Mouse (Mus musculus) inflammation-experienced regulatory T-cells, adult 6 months (primary cell): ENCODE measurements around the gene H2afx. TPM values are rescaled to one million over a fixed set of nuclear protein-coding genes. Genes with fewer than 3 reads are reported as not detected.
A peak's percentile ranks its signal among the peaks of the same experiment; 100 is the strongest.
"Not testable (repeated sequence)": the region's sequence is repeated elsewhere in the genome, so short reads cannot be mapped to it uniquely, and the experiment has no call there.

Source experiments
- ATAC-seq: one replicate; pipeline ENCODE4 v1.8.0; 2017
- polyA plus RNA-seq, 3 experiments: library from polyadenylated mRNA; unstranded; fragments of 100-300 nt; shearing (Covaris generic); gene quantifications; one replicate each; pipeline ENCODE4 v1.2.1; 2017

H2afx gene
- polyA plus RNA-seq, 3 experiments from 2014 or later: 14.3 to 61.7 (median 16.1) TPM

- ATAC-seq: no peak
Observed at GRCm38 (mm10) chr9:44342173-44342572, 7.7 kb downstream of the H2afx start.

GRCm38 (mm10) chr9:44342605-44343004 is 8.1 kb downstream of the H2afx start:
- ATAC-seq: no peak

GRCm38 (mm10) chr9:44343290-44343689 is 8.8 kb downstream of the H2afx start:
- ATAC-seq: no peak

GRCm38 (mm10) chr9:44343781-44344421 is 9.4 kb downstream of the H2afx start, which contains the start of gene Hmbs:
Gene Hmbs, minus strand, starts transcription at chr9:44344228.
- ATAC-seq: peak; percentile 95

DNA sequence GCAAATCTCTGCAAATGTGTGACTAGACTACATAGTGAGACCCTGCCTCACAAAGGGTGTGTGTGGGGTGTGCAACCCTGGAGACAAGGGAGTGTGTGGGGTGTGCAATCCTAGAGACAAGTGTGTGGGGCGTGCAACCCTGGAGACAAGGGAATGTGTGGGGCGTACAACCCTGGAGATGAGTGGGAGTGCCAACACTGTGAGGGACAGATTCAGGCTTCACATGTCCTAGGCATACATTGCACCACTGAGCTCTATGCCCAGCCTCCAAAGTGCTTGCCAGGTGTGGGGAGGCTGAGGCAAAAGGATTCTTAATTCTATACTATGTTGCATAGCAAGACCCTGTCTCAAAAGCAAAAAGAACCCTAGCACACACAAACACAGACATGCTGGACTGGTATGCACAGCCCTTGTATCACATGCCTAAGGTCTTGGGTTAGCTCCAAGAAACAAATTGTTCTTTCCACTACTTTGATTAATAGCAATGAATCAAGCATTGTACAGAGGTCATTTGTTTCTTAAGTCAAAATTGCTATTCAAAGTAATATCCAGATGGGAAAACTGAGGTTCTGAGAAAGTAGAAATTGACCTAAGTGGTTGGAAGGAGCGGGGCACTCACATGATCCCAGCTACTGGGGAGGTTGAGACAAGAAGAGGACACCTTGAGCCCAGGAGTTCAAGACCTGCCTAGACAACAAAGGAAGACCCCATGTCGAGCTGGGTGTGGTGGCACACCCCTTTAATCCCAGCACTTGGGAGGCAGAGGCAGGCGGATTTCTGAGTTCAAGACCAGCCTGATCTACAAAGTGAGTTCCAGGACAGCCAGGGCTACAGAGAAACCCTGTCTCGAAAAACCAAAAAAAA is 11.3 kb downstream of the H2afx start:
- no peak for ATAC-seq

DNA sequence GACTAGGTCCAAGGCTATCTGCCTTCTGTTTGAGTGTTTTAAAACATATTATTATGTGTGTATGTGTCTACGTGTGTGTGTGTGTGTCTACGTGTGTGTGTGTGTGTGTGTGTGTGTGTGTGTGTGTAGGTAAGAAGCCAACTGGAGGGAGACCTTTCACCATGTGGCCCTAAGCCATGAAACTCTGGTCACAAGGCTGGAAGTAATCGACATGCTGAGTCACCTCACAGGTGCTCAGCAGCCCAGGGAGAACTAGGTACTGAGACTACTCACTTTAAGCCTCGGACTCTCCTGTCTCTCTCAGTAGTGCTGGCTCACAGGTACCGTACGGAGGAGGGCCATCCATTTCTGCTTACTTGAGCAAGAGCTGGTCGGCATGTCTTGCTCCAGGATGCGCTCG is 12.7 kb downstream of the H2afx start:
- ATAC-seq: no peak

DNA sequence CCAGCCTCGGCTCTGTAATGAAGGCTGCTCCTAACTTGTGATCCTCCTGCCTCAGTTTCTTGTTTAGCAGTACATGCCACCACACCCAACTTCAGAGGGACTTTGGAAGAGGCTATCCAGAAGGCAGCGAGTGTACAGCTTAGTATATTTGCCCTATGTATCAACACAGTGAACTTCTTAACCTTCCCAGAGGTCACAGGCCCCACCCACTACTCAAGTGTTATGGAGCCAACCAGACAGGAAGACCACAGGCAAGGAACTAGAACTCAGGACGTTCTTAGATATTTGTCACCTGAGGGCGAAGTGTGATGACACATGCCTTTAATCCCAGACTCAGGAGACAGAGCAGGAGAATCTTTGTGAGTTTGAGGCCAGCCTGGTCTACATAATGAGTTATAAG is 13.1 kb downstream of the H2afx start:
- no peak for ATAC-seq

- no peak for ATAC-seq
Observed at GRCm38 (mm10) chr9:44348546-44348945, 14.1 kb downstream of the H2afx start.

- ATAC-seq: no peak
Observed at GRCm38 (mm10) chr9:44351396-44351795, 16.9 kb downstream of the H2afx start.

GRCm38 (mm10) chr9:44352337-44352736 is 17.8 kb downstream of the H2afx start:
- no peak for ATAC-seq

DNA sequence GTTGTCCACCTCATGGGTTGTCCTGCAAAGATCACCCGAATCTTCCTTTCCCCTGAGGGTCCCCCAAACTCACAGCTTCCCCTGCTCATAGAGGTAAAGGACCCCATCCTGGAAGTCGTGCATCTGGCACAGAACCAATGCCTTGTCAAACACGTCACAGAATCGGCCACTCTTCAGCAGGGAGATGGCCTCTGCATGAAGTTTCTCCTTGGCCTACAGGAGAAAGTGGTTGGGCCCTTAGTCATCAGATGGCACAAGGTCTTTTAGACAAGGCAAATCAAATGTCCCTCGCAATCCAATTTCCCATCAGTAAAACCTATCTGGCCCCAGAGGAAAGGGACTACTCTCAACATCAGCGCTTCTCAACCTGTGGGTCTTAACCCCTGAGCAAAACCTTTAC is 18.6 kb downstream of the H2afx start:
- ATAC-seq: no peak

DNA sequence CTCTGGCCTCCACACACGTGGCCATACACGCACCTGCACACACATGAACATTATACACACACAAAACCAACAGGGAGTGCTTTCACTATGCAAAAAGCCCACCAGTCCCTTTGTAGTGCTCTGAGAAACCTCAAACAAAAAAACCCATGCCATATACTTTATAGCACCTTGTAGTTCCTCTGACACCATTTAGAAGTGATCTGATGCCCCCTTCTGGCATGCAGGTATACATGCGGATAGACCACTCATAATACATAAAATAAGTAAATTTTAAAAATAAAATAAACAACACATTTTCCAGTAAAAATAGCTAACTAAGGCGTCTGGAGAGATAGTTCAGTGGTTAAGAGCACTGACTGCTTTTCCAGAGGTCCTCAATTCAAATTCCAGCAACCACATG is 22.7 kb downstream of the H2afx start:
- ATAC-seq: peak; percentile 39

- peak; percentile 91 for ATAC-seq
Observed at GRCm38 (mm10) chr9:44361190-44361917, 26.9 kb downstream of the H2afx start, which contains the start of gene Vps11. Gene Vps11, minus strand, starts transcription at chr9:44361670.

- ATAC-seq: not testable (repeated sequence)
Observed at GRCm38 (mm10) chr9:44361931-44362330, 27.4 kb downstream of the H2afx start.

GRCm38 (mm10) chr9:44364480-44364879 is 30.0 kb downstream of the H2afx start:
- ATAC-seq: no peak

DNA sequence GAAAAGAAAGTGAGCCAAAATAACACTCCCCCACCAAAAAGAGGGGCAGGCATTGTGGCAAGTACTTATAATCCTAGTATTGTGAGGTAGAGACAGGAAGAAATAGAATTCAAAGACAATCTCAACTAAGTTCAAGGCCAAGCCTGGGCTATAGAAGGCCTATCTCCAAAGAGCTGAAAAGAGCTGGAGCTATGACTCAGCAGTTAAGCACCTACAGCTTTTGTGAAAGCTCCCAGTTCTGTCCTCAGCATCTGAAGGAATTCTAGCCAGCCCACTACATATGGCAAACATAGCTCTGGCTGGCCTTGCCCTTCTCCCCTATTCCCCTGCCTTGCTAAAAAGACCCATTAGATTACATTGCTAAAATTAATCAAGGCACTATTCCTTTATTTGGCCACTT is 38.9 kb downstream of the H2afx start:
- no peak for ATAC-seq

- no peak for ATAC-seq
Observed at GRCm38 (mm10) chr9:44376141-44376540, 41.6 kb downstream of the H2afx start.

GRCm38 (mm10) chr9:44377335-44377734 is 42.8 kb downstream of the H2afx start:
- ATAC-seq: not testable (repeated sequence)

DNA sequence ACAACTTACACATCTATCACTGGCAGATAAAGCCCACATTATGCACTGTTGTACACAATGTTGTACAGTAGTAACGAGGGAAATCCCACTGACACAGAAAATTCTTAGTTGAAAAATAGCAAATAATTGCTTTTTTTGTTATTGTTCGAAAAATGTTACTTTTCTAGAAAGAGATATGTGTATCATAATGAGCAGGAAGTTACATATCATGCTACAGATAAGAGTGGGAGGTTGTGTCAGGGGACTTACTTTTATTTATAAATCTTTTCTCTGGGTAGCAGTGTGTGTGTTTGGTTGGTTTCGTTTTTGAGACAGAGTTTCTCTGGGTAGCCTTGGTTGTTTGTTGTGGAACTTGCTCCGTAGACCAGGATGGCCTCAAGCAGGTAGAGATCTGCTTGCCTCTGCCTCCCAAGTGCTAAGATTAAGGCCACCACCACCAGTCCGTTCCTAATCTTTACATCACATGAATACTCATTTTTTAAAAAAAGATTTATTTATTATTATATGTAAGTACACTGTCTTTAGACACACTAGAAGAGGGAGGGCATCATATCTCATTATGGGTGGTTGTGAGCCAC is 43.7 kb downstream of the H2afx start:
- ATAC-seq: no peak

DNA sequence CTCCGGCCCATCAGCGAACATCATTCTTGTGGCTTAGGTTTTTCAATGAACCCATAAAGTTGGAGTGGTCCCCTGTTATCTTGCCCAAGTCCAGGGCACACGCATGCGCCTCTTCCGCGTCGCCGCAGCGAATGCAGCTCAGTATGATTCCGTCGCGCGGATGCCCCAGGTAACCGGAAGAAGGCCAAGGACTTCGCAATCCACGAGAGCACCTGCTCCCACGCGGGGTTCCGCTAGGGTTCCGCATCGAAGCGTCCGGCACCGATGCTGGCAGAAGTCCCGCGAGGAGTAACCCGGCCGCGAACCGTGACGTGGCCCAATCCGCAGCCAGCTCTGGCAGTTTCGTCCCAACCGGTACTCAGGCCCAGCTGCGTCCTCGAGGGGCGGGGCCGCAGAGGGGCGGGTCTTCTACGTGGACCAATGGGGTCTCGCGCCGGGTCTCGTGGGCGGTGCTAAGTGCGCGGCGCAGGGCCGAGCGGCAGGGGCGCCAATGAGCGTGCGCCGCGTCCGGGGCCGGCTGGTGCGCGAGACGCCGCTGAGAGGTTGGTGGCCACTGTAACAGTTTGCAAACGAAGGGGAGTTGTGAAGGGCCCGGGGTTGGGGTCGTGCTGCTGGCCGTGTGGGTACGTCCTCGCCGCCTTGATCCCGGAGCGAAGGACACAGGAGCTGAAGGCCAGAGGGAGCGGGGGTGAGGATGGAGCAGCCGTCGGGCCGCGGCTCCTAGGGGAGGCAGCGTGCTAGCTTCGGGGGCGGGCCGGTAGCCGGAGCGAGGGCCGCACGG is 44.8 kb downstream of the H2afx start, which contains the start of gene Hyou1:
TSS of gene Hyou1 (plus strand) at position 437 of the 781 bp plus-strand sequence.
- peak; percentile 93 for ATAC-seq

GRCm38 (mm10) chr9:44379862-44380261 is 45.4 kb downstream of the H2afx start:
- ATAC-seq: no peak

GRCm38 (mm10) chr9:44384596-44384995 is 50.1 kb downstream of the H2afx start:
- no peak for ATAC-seq
